Mouse (Mus musculus): Measurements from ENCODE around the gene Dusp2. TPM values are rescaled to one million over a fixed set of nuclear protein-coding genes. Genes with fewer than 3 reads are reported as not detected.

The Dusp2 gene
- polyA plus RNA-seq, 1 experiment from 2014 or later: 17.1 TPM

- no peaks in the 10 kb centered on the region for H3K9me3 ChIP-seq (ENCODE audit: control insufficient read depth, low read length)
- no peaks in the 10 kb centered on the region; the same call in 1 of the 2 replicates for H3K27me3 ChIP-seq (replicated peaks; ENCODE audit: control insufficient read depth, insufficient read depth, low read length)
- H3K4me2 ChIP-seq (ENCODE audit: low read length): no peak overlapping the region
- no peak overlapping the region for H3K4me3 ChIP-seq (ENCODE audit: low read length)
- H3K9ac ChIP-seq (ENCODE audit: low read depth, low read length): no peak overlapping the region
- H3K27ac ChIP-seq (ENCODE audit: low read depth, low read length): no peak overlapping the region
- no peaks in the 10 kb centered on the region for H3K4me1 ChIP-seq (ENCODE audit: control insufficient read depth, insufficient read depth, low read depth, low read length)
- ATAC-seq: no peak
- no peaks in the 10 kb centered on the region for H3K36me3 ChIP-seq (ENCODE audit: control insufficient read depth, insufficient read depth, low read length)
- WGBS: 69% methylated on average over 1 of the region's 1 CpGs
These were observed 10.4 kb downstream of the Dusp2 start for GRCm38 (mm10) chr2:127346334-127346733.

GRCm38 (mm10) chr2:127347147-127347985 is 11.4 kb downstream of the Dusp2 start:
- Histone ChIP-seq H3K27me3 (replicated peaks; ENCODE audit: control insufficient read depth, insufficient read depth, low read length) (no peaks in the 10 kb centered on the region; the same call in 1 of the 2 replicates), H3K27ac (ENCODE audit: low read depth, low read length) (no peak overlapping the region), H3K4me1 (ENCODE audit: control insufficient read depth, insufficient read depth, low read depth, low read length) (no peaks in the 10 kb centered on the region), H3K4me2 (ENCODE audit: low read length) (no peak overlapping the region), H3K9me3 (ENCODE audit: control insufficient read depth, low read length) (no peaks in the 10 kb centered on the region), H3K9ac (ENCODE audit: low read depth, low read length) (no peak overlapping the region), H3K4me3 (ENCODE audit: low read length) (no peak overlapping the region), H3K36me3 (ENCODE audit: control insufficient read depth, insufficient read depth, low read length) (no peaks in the 10 kb centered on the region)
- no peak for ATAC-seq
- 78% methylated on average over 13 of the region's 13 CpGs for WGBS

DNA sequence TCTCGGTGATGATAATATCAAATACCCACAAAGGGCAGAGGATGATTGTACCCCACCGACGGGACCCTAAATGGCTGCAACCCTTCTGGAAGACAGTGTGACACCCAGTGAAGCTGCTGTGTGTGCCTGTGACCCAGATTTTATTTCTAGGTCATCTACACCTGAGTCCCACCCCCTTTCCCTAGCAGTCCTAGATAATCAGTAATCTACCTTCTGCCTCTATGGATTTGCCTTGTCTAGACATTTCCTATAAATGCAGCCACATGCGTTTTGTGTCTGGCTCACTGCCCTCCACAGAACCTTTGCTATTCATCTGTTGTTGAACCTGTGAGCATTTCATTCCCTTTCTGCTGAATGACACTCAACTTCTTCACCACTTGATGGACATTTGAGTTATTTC is 17.9 kb downstream of the Dusp2 start:
- 79% methylated on average over 4 of the region's 4 CpGs for WGBS
- Histone ChIP-seq H3K4me1 (ENCODE audit: control insufficient read depth, insufficient read depth, low read depth, low read length) (no peaks in the 10 kb centered on the region), H3K4me3 (ENCODE audit: low read length) (no peak overlapping the region), H3K36me3 (ENCODE audit: control insufficient read depth, insufficient read depth, low read length) (no peaks in the 10 kb centered on the region), H3K27ac (ENCODE audit: low read depth, low read length) (no peak overlapping the region), H3K9ac (ENCODE audit: low read depth, low read length) (no peak overlapping the region), H3K9me3 (ENCODE audit: control insufficient read depth, low read length) (no peaks in the 10 kb centered on the region), H3K4me2 (ENCODE audit: low read length) (no peak overlapping the region), H3K27me3 (replicated peaks; ENCODE audit: control insufficient read depth, insufficient read depth, low read length) (no peaks in the 10 kb centered on the region)
- no peak for ATAC-seq

DNA sequence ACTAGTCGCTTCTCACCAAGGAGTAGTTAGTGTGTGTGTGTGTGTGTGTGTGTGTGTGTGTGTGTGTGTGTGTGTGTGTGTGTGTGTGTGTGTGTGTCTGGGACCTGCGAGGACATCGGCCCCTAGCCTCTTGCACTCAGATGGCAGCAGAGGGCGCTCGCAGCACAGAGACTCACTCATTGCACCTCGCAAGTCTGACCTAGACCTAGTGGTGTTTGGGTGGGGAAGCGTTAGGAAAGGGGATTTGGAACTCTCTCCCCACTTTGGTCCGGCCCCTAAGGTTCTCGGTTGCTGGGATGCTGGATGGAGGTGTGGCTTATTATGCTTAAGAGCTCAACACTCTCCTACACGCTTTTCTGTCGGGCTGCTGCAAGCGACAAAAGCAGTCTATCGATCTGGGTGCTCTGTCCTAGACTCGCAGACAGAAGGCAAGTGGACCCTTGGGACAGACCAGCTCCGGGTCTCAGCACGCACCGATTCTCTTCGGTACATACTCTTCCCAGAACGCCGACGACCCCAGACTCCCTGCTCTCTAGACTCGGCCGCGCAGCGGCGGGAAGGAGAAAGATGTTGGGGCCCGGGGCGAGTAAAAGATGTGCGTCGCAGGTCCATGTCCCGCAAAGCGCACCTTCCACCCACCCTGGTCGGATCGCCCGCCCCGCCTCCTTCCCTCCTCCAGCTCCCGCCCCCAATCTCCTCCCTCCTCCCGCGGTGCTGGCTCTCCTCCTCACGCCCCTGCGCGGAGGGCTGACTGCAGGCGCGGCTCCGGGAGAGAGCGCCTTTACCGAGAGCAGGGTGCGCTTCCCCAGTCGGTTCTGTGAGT is 26.7 kb downstream of the Dusp2 start, which contains the start of gene Adra2b:
Gene Adra2b, plus strand, starts transcription at position 750 of the 823 bp plus-strand sequence.
- peak within 1 kb of the TSS; percentile 75 for H3K4me2 ChIP-seq (ENCODE audit: low read length)
- H3K9me3 ChIP-seq (ENCODE audit: control insufficient read depth, low read length): no peaks in the 10 kb centered on the region
- H3K4me1 ChIP-seq (ENCODE audit: control insufficient read depth, insufficient read depth, low read depth, low read length): peaks cover 16% of the 10 kb centered on the region
- peak within 1 kb of the TSS; percentile 53 for H3K9ac ChIP-seq (ENCODE audit: low read depth, low read length)
- H3K27me3 ChIP-seq (replicated peaks; ENCODE audit: control insufficient read depth, insufficient read depth, low read length): peaks cover 50% of the 10 kb centered on the region
- H3K4me3 ChIP-seq (ENCODE audit: low read length): peak within 1 kb of the TSS; percentile 47
- no peaks in the 10 kb centered on the region for H3K36me3 ChIP-seq (ENCODE audit: control insufficient read depth, insufficient read depth, low read length)
- peak; percentile 87 for ATAC-seq
- H3K27ac ChIP-seq (ENCODE audit: low read depth, low read length): no peak within 1 kb of the TSS
- 0% methylated on average over 43 of the region's 49 CpGs for WGBS

DNA sequence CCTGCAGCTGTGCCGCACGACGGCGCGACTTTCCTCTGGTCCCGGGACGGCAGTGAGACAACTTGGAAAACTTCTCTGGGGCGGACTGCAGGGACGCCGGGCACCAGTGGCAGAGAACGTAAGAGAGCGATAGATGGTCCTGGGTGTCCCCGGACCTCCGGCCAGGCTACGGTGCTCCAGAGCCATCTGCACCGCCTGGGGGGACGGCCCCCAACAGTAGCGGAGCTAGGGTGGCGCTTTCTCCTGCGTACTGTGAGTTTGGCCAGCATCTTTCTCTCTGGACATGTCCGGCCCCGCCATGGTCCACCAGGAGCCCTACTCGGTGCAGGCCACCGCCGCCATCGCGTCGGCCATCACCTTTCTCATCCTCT is 27.3 kb downstream of the Dusp2 start:
- H3K9ac ChIP-seq (ENCODE audit: low read depth, low read length): peak overlapping the region; percentile 53
- WGBS: 1% methylated on average over 28 of the region's 28 CpGs
- peak overlapping the region; percentile 47 for H3K4me3 ChIP-seq (ENCODE audit: low read length)
- peaks cover 16% of the 10 kb centered on the region for H3K4me1 ChIP-seq (ENCODE audit: control insufficient read depth, insufficient read depth, low read depth, low read length)
- H3K27me3 ChIP-seq (replicated peaks; ENCODE audit: control insufficient read depth, insufficient read depth, low read length): peaks cover 50% of the 10 kb centered on the region
- no peaks in the 10 kb centered on the region for H3K36me3 ChIP-seq (ENCODE audit: control insufficient read depth, insufficient read depth, low read length)
- H3K4me2 ChIP-seq (ENCODE audit: low read length): peak overlapping the region; percentile 75
- ATAC-seq: no peak; the same call in 1 of the 2 replicates
- H3K9me3 ChIP-seq (ENCODE audit: control insufficient read depth, low read length): no peaks in the 10 kb centered on the region
- H3K27ac ChIP-seq (ENCODE audit: low read depth, low read length): no peak overlapping the region

- peak overlapping the region; percentile 47 for H3K4me3 ChIP-seq (ENCODE audit: low read length)
- H3K36me3 ChIP-seq (ENCODE audit: control insufficient read depth, insufficient read depth, low read length): no peaks in the 10 kb centered on the region
- H3K4me2 ChIP-seq (ENCODE audit: low read length): peak overlapping the region; percentile 75
- no peak overlapping the region for H3K27ac ChIP-seq (ENCODE audit: low read depth, low read length)
- ATAC-seq: peak; percentile 45; the same call in 1 of the 2 replicates
- WGBS: 5% methylated on average over 20 of the region's 20 CpGs
- H3K9me3 ChIP-seq (ENCODE audit: control insufficient read depth, low read length): no peaks in the 10 kb centered on the region
- peaks cover 16% of the 10 kb centered on the region for H3K4me1 ChIP-seq (ENCODE audit: control insufficient read depth, insufficient read depth, low read depth, low read length)
- peaks cover 50% of the 10 kb centered on the region for H3K27me3 ChIP-seq (replicated peaks; ENCODE audit: control insufficient read depth, insufficient read depth, low read length)
- 0 out of 2 replicates have a peak overlapping the region, but pooled peaks have one; percentile 5 for H3K9ac ChIP-seq (ENCODE audit: low read depth, low read length)
These were observed 27.7 kb downstream of the Dusp2 start for GRCm38 (mm10) chr2:127363696-127364095.

DNA sequence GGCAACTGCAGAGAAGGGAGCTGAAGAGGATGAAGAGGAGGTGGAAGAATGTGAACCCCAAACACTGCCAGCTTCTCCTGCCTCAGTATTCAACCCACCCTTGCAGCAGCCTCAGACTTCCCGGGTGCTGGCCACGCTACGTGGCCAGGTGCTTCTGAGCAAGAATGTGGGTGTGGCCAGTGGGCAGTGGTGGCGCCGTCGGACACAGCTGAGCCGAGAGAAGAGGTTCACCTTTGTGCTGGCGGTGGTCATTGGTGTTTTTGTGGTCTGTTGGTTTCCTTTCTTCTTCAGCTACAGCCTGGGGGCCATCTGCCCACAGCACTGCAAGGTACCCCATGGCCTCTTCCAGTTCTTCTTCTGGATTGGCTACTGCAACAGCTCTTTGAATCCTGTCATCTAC is 28.5 kb downstream of the Dusp2 start:
- Histone ChIP-seq H3K27ac (ENCODE audit: low read depth, low read length) (no peak overlapping the region), H3K36me3 (ENCODE audit: control insufficient read depth, insufficient read depth, low read length) (no peaks in the 10 kb centered on the region), H3K9me3 (ENCODE audit: control insufficient read depth, low read length) (no peaks in the 10 kb centered on the region), H3K4me3 (ENCODE audit: low read length) (no peak overlapping the region), H3K9ac (ENCODE audit: low read depth, low read length) (no peak overlapping the region), H3K27me3 (replicated peaks; ENCODE audit: control insufficient read depth, insufficient read depth, low read length) (peaks cover 50% of the 10 kb centered on the region), H3K4me1 (ENCODE audit: control insufficient read depth, insufficient read depth, low read depth, low read length) (peaks cover 16% of the 10 kb centered on the region), H3K4me2 (ENCODE audit: low read length) (no peak overlapping the region)
- no peak for ATAC-seq
- WGBS: 22% methylated on average over 7 of the region's 8 CpGs

DNA sequence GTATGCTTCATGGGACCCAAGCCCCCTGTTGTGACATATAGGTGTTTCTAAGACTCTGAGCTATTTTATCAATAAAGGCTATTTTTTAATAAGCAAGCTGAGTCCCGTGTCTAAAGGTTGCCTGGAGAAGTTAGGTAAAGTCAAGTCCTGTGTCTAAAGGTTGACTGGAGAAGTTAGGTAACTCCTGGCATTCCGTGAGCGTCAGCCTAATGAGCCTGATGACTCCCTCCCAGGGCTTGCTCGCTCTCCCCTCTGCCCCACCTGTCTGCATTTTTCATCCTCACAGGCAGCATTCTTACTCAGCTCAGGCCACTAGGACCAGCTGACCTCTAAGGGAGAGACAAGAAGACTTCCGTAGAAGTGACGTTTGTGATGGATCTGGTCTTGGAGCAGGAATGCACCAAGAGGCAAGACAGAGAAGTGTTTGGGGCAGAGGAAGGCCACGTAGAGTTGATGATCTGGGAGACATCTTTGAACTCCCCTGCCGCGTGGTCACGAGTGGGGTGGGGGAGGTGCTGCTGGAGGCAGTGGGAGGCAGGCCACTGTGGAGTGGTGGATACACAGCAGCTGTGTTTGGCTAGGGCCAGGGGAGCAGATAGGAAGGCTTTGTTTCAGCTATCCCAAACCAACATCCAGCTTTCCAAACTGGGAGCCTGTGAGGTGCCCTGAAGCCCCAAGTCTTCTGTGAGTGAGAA is 31.3 kb downstream of the Dusp2 start:
- Histone ChIP-seq H3K4me3 (ENCODE audit: low read length) (no peak overlapping the region), H3K27ac (ENCODE audit: low read depth, low read length) (no peak overlapping the region), H3K4me2 (ENCODE audit: low read length) (no peak overlapping the region), H3K36me3 (ENCODE audit: control insufficient read depth, insufficient read depth, low read length) (no peaks in the 10 kb centered on the region), H3K4me1 (ENCODE audit: control insufficient read depth, insufficient read depth, low read depth, low read length) (peaks cover 16% of the 10 kb centered on the region), H3K9me3 (ENCODE audit: control insufficient read depth, low read length) (no peaks in the 10 kb centered on the region), H3K9ac (ENCODE audit: low read depth, low read length) (no peak overlapping the region), H3K27me3 (replicated peaks; ENCODE audit: control insufficient read depth, insufficient read depth, low read length) (peaks cover 35% of the 10 kb centered on the region)
- no peak for ATAC-seq
- 73% methylated on average over 10 of the region's 10 CpGs for WGBS

Measured in hindbrain, embryonic 16.5 days (tissue).